Comparison of ENCODE assay signal across 8 mouse cellular contexts in the genomic region with DNA sequence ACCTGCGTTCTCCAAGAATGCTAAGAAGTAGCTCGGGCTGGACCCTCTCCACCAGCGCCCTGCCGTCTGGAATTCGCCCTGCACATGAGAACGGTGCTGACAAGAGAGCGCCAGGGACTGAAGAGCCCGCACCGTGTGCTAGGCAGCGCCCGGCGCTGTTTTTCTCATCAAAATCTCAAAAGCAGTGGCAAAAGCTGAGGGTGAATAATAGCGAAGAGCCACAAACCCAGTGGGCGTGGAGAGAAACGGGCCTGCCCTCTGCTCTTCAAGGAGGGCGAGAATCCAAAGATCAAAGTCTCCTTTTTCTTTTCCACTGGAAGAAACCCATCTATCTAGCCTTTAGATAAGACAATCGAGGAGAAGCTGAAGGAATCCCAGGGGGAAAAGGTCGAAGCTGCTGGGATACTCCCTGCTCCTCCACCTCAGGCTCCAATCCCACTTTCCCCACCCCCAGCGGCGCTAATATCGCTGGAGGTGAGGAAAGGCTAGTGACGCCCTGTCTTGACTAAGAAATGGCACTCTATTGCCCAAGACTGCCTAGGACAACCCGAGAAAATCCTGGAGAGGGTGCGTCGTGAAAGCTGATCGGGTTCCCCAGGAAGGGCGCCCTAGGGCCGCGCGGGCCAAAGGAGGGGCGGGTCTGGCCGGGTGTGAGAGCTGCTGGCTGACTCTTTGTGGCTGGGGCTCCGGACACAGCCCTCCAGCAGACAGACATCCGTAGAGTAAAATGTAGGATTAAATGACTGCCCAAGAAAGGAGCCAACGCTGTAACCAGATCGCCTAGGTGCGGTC. TPM values are rescaled to one million over a fixed set of nuclear protein-coding genes. Genes with fewer than 3 reads are reported as not detected.
A peak's percentile ranks its signal among the peaks of the same experiment; 100 is the strongest.
DNase-seq lines count a peak whose midpoint lies in the region; ATAC-seq and TF ChIP-seq lines count a peak whose summit lies in the region.

No protein-coding gene starts in this region.

- TF ChIP-seq POLR2A in heart, adult 2 months (IDR thresholded peaks at IDR 0.05; ENCODE audit: insufficient read depth, low read depth, low read length): no peak

- 0 out of 2 replicates have a peak, but pooled peaks have one; percentile 1 for ATAC-seq in forebrain, embryonic 13.5 days
- ATAC-seq in midbrain, embryonic 14.5 days (ENCODE audit: low FRiP score, low TSS enrichment): peak; percentile 18; the same call in 1 of the 2 replicates

- no peak overlapping the region for H3K9ac ChIP-seq in heart, adult 2 months (ENCODE audit: low read depth, low read length)
- H3K9ac ChIP-seq in forebrain, embryonic 13.5 days: peak overlapping the region; percentile 76
- peak overlapping the region; percentile 66 for H3K9ac ChIP-seq in midbrain, embryonic 14.5 days (replicated peaks; ENCODE audit: low read length)

- H3K36me3 ChIP-seq in heart, adult 2 months (ENCODE audit: control insufficient read depth, insufficient read depth, low read length): no peaks in the 10 kb centered on the region
- H3K36me3 ChIP-seq in forebrain, embryonic 13.5 days (ENCODE audit: poor library complexity, severe bottlenecking): peaks cover 17% of the 10 kb centered on the region
- no peaks in the 10 kb centered on the region for H3K36me3 ChIP-seq in midbrain, embryonic 14.5 days (ENCODE audit: control insufficient read depth, insufficient read depth, low read length)

- intact Hi-C loops in heart, adult 2 months (cut with DNase I): no loop called here
- intact Hi-C loops in heart, postnatal 14 days (cut with DNase I): no loop called here

- no peaks in the 10 kb centered on the region for H3K79me2 ChIP-seq in heart, adult 2 months (replicated peaks; ENCODE audit: control insufficient read depth, insufficient read depth, low read length)

- DNase-seq in heart, adult 2 months: no peak
- no peak for DNase-seq in heart, postnatal 14 days
- DNase-seq in kidney, adult 9 months: peak; percentile 63
- DNase-seq in midbrain, embryonic 14.5 days: peak; percentile 72
- DNase-seq in ovary, postnatal 14 days (ENCODE audit: low spot score): no peak
- DNase-seq in cerebellum, adult 9-10 months: no peak
- no peak for DNase-seq in left cerebral cortex, adult 8-10 months (ENCODE audit: low spot score in 2 of 2)

- H3K27ac ChIP-seq in heart, adult 2 months: no peak overlapping the region
- peak overlapping the region; percentile 83 for H3K27ac ChIP-seq in forebrain, embryonic 13.5 days
- peak overlapping the region; percentile 86 for H3K27ac ChIP-seq in midbrain, embryonic 14.5 days (replicated peaks; ENCODE audit: low read depth, low read length)

- no peaks in the 10 kb centered on the region for H3K9me3 ChIP-seq in forebrain, embryonic 13.5 days (replicated peaks)
- H3K9me3 ChIP-seq in midbrain, embryonic 14.5 days (ENCODE audit: control insufficient read depth, low read length): no peaks in the 10 kb centered on the region

- peak; percentile 27; the same call in 1 of the 2 replicates for TF ChIP-seq CTCF in heart, adult 2 months (IDR thresholded peaks at IDR 0.05)

- 2% methylated on average over 37 of the region's 37 CpGs for WGBS in heart, adult 2 months
- WGBS in forebrain, embryonic 13.5 days: 1% methylated on average over 37 of the region's 37 CpGs
- WGBS in midbrain, embryonic 14.5 days: 1% methylated on average over 37 of the region's 37 CpGs

- peak overlapping the region; percentile 7 for H3K4me3 ChIP-seq in heart, adult 2 months
- H3K4me3 ChIP-seq in forebrain, embryonic 13.5 days: peak overlapping the region; percentile 50
- H3K4me3 ChIP-seq in midbrain, embryonic 14.5 days (replicated peaks; ENCODE audit: low read depth, low read length): peak overlapping the region; percentile 42

- TF ChIP-seq EP300 in heart, adult 2 months (IDR thresholded peaks at IDR 0.05; ENCODE audit: insufficient read depth, low read depth, low read length): no peak

- H3K27me3 ChIP-seq in heart, adult 2 months (ENCODE audit: control insufficient read depth, insufficient read depth, low read length): peaks cover 32% of the 10 kb centered on the region
- peaks cover 25% of the 10 kb centered on the region for H3K27me3 ChIP-seq in forebrain, embryonic 13.5 days
- H3K27me3 ChIP-seq in midbrain, embryonic 14.5 days (ENCODE audit: control insufficient read depth, insufficient read depth, low read length): peaks cover 13% of the 10 kb centered on the region

- peak overlapping the region; percentile 81 for H3K4me2 ChIP-seq in forebrain, embryonic 13.5 days
- H3K4me2 ChIP-seq in midbrain, embryonic 14.5 days (ENCODE audit: low read length): peak overlapping the region; percentile 90

- H3K4me1 ChIP-seq in heart, adult 2 months (ENCODE audit: control insufficient read depth, insufficient read depth, low read length): peaks cover 5% of the 10 kb centered on the region
- H3K4me1 ChIP-seq in forebrain, embryonic 13.5 days: peaks cover 79% of the 10 kb centered on the region
- peaks cover 56% of the 10 kb centered on the region for H3K4me1 ChIP-seq in midbrain, embryonic 14.5 days (ENCODE audit: control insufficient read depth, insufficient read depth, low read length)

RNA-seq across cellular contexts. Expression of a gene that starts 3.0 kb away (rescaled TPM):
- total RNA-seq in heart, adult 2 months (2021): under 1 TPM; 0.27 to 0.37 TPM
- polyA plus RNA-seq in heart, adult 2 months (2012; rRNA removed): 0.12 and 0.61 TPM in 2 replicates
- total RNA-seq in heart, postnatal 14 days (2021): 1 to 10 TPM in 1 of 2 experiments, under 1 TPM in 1; 0.41 to 1.0 TPM
- 31.8 and 39.6 TPM in 2 replicates for polyA plus RNA-seq in forebrain, embryonic 13.5 days (2015; fragmentation: Nextera tagmentation; extraction: Ambion mirVana)
- 39.3 and 45.2 TPM in 2 replicates for polyA plus RNA-seq in midbrain, embryonic 14.5 days (2014; fragmentation: Nextera tagmentation; extraction: Ambion mirVana)
- total RNA-seq in left cerebral cortex, adult 8-10 months (2022): 1 to 10 TPM; 1.3 to 2.2 (median 1.6) TPM

RNA-seq across cellular contexts. Expression of a gene that starts 37.5 kb away (rescaled TPM):
- total RNA-seq in heart, adult 2 months (2021): 10 to 100 TPM; 10.2 to 11.1 TPM
- polyA plus RNA-seq in heart, adult 2 months (2012; rRNA removed): 21.9 and 37.0 TPM in 2 replicates
- 10 to 100 TPM; 12.4 to 12.7 TPM for total RNA-seq in heart, postnatal 14 days (2021)
- 46.9 and 56.2 TPM in 2 replicates for polyA plus RNA-seq in forebrain, embryonic 13.5 days (2015; fragmentation: Nextera tagmentation; extraction: Ambion mirVana)
- polyA plus RNA-seq in midbrain, embryonic 14.5 days (2014; fragmentation: Nextera tagmentation; extraction: Ambion mirVana): 52.3 and 63.6 TPM in 2 replicates
- total RNA-seq in left cerebral cortex, adult 8-10 months (2022): 10 to 100 TPM; 32.2 to 37.7 (median 34.1) TPM

Comparison
In these comparisons a context has a peak if more than half of its experiments do, and no peak if none do; other contexts are left out.
1. DNase-seq: peak in kidney, adult 9 months (single experiment) and midbrain, embryonic 14.5 days (single experiment); none in heart, adult 2 months (0 of 2), heart, postnatal 14 days (0 of 2), ovary, postnatal 14 days (single experiment), cerebellum, adult 9-10 months (single experiment) and left cerebral cortex, adult 8-10 months (0 of 2).
2. Peak in every context shown above with its lines, with median percentiles within 50 percentile points of each other: H3K4me3 ChIP-seq.